Mouse (Mus musculus): ENCODE results near the gene Rsad2. TPM values are rescaled to one million over a fixed set of nuclear protein-coding genes. Genes with fewer than 3 reads are reported as not detected.

Gene Rsad2
- total and polyA plus RNA-seq, 2 experiments from 2014 or later = 1.1 to 1.7 TPM

DNA sequence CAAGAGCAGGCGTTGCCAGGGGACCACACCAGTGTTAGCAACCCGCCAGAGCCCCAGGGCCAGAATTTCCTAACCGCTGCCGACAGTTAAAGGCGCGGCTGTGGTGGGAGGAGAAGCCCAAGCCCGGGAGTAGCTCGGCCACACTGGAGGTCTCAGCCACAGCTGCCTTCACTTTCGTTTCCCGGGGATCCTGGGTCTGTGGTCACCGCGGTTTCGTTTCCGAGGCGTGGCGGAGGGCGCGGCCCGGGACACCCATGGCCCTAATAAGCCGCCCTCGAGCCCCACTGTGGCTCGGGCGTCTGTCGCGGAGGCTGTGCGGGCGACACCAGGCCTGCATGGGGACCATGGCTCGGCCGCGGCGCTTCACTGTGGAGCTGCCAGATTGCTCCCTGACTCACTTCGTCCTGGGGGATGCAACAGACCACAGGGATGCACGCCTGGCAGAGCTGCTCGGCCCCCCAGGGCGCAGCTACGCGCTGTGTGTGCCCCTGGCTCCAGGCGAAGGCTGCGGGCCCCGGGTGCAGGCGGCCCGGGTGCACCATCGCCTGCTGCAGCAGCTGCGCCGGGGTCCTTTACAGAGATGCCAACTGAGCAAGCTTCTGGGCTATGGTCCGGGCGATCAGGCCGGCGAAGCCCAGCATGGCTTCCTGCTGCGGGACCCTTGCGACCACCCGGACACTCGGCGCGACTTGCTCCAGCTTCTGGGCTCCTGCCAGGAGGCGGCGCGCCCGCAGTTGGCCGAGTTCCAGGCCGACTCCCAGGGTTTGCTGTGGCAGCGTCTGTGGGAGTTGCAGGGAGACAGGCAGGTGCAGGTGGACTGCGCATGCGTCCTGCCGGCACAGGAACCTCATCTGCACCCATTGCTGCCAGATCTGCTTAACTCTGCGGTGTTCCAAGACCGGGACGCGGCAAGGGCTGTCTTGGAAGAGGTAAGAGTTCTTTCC lies 13.1 kb upstream of the Rsad2 start, which contains the start of gene Cmpk2:
TSS of gene Cmpk2 (plus strand) at position 107 of the 944 bp plus-strand sequence.
- ATAC-seq (peak; percentile 86), DNase-seq (peak; percentile 92)
- H3K9ac ChIP-seq = peak within 1 kb of the TSS; percentile 84
- H3K9me3 ChIP-seq (ENCODE audit: low read length) = no peaks in the 10 kb centered on the region
- H3K4me3 ChIP-seq (ENCODE audit: low read depth, low read length) = peak within 1 kb of the TSS; percentile 51
- peak within 1 kb of the TSS; percentile 91 for H3K27ac ChIP-seq (ENCODE audit: low read depth, low read length)
- no peaks in the 10 kb centered on the region for H3K36me3 ChIP-seq (ENCODE audit: insufficient read depth)
- H3K4me2 ChIP-seq (ENCODE audit: low read depth) = peak within 1 kb of the TSS; percentile 98
- peaks cover 10% of the 10 kb centered on the region; the same call in 1 of the 2 replicates for H3K4me1 ChIP-seq (ENCODE audit: insufficient read depth)
- 2% methylated on average over 68 of the region's 69 CpGs for WGBS
- H3K27me3 ChIP-seq (ENCODE audit: insufficient read depth, low read length) = no peaks in the 10 kb centered on the region
- TF ChIP-seq CTCF (IDR thresholded peaks at IDR 0.05; ENCODE audit: low read depth) = peak; percentile 25; the same call in 1 of the 2 replicates

DNA sequence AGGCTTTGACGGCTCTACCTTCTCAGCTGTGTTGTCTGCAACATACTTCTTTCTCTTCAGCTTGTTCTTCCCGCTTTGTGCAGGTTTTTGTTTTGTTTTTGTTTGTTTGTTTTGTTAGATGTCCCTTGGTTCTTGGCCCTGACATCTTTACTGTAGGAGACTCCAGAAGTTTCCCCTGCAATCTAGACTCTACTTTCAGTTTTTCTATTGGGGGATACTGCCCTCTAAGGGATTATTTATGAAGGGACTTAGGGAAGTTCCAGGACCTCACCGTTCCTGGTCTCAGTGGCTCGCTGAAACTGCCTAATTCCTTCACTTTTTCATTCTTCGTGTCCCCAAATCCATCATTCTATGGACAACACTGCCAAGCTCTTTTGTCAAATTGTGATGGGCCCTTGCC lies 9.3 kb upstream of the Rsad2 start:
- no peak for TF ChIP-seq CTCF (IDR thresholded peaks at IDR 0.05; ENCODE audit: low read depth)
- 73% methylated on average over 5 of the region's 5 CpGs for WGBS
- no peak for ATAC-seq

DNA sequence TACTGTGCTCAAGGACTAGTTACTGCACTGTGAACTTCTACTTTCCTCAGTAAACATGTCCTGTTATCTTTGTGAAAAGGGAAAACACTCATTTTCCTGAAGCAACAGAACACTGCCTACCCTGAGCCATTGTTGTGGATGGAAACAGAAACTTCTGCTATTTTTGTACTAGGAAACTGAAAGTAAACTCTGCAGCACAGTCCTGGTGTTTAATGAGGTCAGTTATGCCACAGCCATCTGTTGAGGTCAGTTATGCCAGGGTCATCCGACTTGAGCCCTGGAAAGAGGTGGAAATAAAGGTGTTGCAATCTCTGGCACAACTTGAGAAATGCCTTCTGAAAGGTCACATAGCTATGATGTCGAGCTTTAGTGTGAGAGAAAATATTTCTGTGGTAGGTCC lies 3.8 kb upstream of the Rsad2 start:
- no peak overlapping the region for H3K27ac ChIP-seq (ENCODE audit: low read depth, low read length)
- DNase-seq = no peak
- no peak overlapping the region for H3K9ac ChIP-seq
- H3K9me3 ChIP-seq (ENCODE audit: low read length) = no peaks in the 10 kb centered on the region
- H3K36me3 ChIP-seq (ENCODE audit: insufficient read depth) = no peaks in the 10 kb centered on the region
- H3K27me3 ChIP-seq (ENCODE audit: insufficient read depth, low read length) = no peaks in the 10 kb centered on the region
- no peak overlapping the region for H3K4me3 ChIP-seq (ENCODE audit: low read depth, low read length)
- no peaks in the 10 kb centered on the region for H3K4me1 ChIP-seq (ENCODE audit: insufficient read depth)
- H3K4me2 ChIP-seq (ENCODE audit: low read depth) = no peak overlapping the region
- TF ChIP-seq CTCF (IDR thresholded peaks at IDR 0.05; ENCODE audit: low read depth) = no peak
- ATAC-seq = no peak
- WGBS = 72% methylated on average over 2 of the region's 2 CpGs

More for the DNA sequence above, 9.3 kb upstream of the Rsad2 start:
- H3K27me3 ChIP-seq (ENCODE audit: insufficient read depth, low read length) = no peaks in the 10 kb centered on the region
- no peak overlapping the region for H3K4me2 ChIP-seq (ENCODE audit: low read depth)
- no peak overlapping the region for H3K9ac ChIP-seq
- no peak overlapping the region for H3K27ac ChIP-seq (ENCODE audit: low read depth, low read length)
- no peak for DNase-seq
- H3K4me3 ChIP-seq (ENCODE audit: low read depth, low read length) = no peak overlapping the region
- H3K9me3 ChIP-seq (ENCODE audit: low read length) = no peaks in the 10 kb centered on the region
- H3K36me3 ChIP-seq (ENCODE audit: insufficient read depth) = no peaks in the 10 kb centered on the region
- H3K4me1 ChIP-seq (ENCODE audit: insufficient read depth) = peaks cover 7% of the 10 kb centered on the region; the same call in 1 of the 2 replicates

DNA sequence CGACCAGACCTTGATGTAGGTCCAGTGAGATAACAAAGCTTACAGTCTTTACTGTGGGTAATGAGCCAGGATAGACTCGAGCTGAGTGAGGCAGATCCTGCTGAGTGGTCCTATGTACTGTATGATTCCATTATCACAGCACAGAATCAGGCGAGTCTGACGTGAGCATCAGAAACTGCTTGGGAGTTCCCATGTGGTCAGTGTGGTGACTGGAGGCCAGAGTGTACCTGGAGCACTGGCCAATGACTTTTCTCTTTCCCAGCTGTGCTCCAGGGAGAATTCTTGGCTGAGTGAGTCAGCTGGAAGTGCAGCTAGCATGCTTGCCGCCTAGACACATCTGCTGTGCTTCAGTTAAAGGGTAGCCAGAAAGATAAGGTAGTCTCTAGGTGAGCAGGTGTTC lies 1.6 kb downstream of the Rsad2 start:
- Histone ChIP-seq H3K27ac (ENCODE audit: low read depth, low read length) (no peak overlapping the region), H3K9me3 (ENCODE audit: low read length) (no peaks in the 10 kb centered on the region), H3K4me1 (ENCODE audit: insufficient read depth) (no peaks in the 10 kb centered on the region), H3K9ac (no peak overlapping the region), H3K4me2 (ENCODE audit: low read depth) (no peak overlapping the region), H3K27me3 (ENCODE audit: insufficient read depth, low read length) (no peaks in the 10 kb centered on the region), H3K4me3 (ENCODE audit: low read depth, low read length) (no peak overlapping the region), H3K36me3 (ENCODE audit: insufficient read depth) (no peaks in the 10 kb centered on the region)
- WGBS = 42% methylated on average over 5 of the region's 5 CpGs
- no peak for TF ChIP-seq CTCF (IDR thresholded peaks at IDR 0.05; ENCODE audit: low read depth)
- DNase-seq (no peak), ATAC-seq (no peak)

DNA sequence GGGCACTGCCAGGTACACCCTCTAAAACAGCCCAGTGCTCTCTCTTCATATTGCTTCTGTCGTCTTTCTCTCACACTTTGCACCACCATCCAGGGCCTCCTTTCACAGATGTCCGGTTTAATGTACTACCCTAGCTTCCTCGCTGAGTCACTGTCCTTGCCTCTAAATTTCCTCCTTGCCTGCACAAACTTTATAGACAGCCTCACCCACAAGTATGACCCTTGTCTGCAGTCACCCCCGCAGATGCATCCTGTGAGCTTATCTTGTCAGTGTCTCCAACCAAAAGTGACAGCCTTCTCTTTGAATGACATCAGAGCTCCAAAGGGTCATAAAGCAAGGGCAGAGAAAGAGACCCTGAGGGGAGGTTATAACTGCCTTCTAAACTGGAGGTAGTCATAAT lies 3.3 kb downstream of the Rsad2 start:
- ATAC-seq = no peak
- Histone ChIP-seq H3K9ac (no peak overlapping the region), H3K4me1 (ENCODE audit: insufficient read depth) (no peaks in the 10 kb centered on the region), H3K4me3 (ENCODE audit: low read depth, low read length) (no peak overlapping the region), H3K4me2 (ENCODE audit: low read depth) (no peak overlapping the region), H3K27ac (ENCODE audit: low read depth, low read length) (no peak overlapping the region), H3K36me3 (ENCODE audit: insufficient read depth) (no peaks in the 10 kb centered on the region), H3K9me3 (ENCODE audit: low read length) (no peaks in the 10 kb centered on the region), H3K27me3 (ENCODE audit: insufficient read depth, low read length) (no peaks in the 10 kb centered on the region)
- DNase-seq = no peak
- TF ChIP-seq CTCF (IDR thresholded peaks at IDR 0.05; ENCODE audit: low read depth) = no peak
- WGBS = 77% methylated on average over 4 of the region's 4 CpGs

DNA sequence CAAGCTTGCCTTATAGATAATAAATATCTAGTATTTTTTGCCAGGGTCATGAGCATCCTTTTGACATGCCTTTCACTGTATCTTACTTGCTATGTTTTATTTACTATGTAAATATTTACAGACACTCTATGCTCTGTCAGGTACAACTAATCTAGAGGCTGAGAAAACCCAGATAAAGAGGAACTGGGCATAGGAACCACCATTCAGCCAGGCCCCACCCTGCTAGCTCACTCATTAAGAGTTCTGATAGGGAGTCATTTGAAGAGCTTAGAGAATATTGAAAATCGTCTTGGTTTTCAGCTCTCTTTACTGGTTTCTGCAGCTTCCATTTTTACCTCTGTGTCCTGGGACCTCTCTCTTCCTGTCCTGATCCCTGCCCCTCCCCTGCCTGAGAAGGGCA lies 5.1 kb downstream of the Rsad2 start:
- DNase-seq (no peak), ATAC-seq (no peak)
- no peak for TF ChIP-seq CTCF (IDR thresholded peaks at IDR 0.05; ENCODE audit: low read depth)
- Histone ChIP-seq H3K4me2 (ENCODE audit: low read depth) (no peak overlapping the region), H3K36me3 (ENCODE audit: insufficient read depth) (no peaks in the 10 kb centered on the region), H3K9ac (no peak overlapping the region), H3K27me3 (ENCODE audit: insufficient read depth, low read length) (no peaks in the 10 kb centered on the region), H3K4me3 (ENCODE audit: low read depth, low read length) (no peak overlapping the region), H3K4me1 (ENCODE audit: insufficient read depth) (no peaks in the 10 kb centered on the region), H3K27ac (ENCODE audit: low read depth, low read length) (no peak overlapping the region), H3K9me3 (ENCODE audit: low read length) (no peaks in the 10 kb centered on the region)
- 48% methylated on average over 1 of the region's 1 CpGs for WGBS

DNA sequence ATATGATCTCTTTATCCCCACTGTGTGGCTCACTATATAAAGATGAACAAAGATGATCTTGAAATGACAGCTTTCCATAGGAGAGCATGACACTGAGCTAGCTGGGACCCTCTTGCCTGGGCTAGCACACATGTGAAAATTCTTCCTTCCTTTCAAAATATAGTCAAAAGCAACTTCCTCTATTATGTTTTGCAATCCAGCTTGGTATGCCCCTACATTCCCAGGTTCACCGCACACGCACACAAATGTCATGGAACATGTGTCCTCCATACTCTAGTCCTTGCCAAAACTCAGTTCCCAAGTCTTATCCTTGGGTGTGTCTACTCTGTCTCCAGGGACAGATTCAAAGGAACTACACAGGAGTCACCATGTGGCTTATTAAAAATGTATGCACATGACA lies 6.8 kb downstream of the Rsad2 start:
- no peaks in the 10 kb centered on the region for H3K36me3 ChIP-seq (ENCODE audit: insufficient read depth)
- TF ChIP-seq CTCF (IDR thresholded peaks at IDR 0.05; ENCODE audit: low read depth) = no peak
- no peak for ATAC-seq
- no peaks in the 10 kb centered on the region for H3K9me3 ChIP-seq (ENCODE audit: low read length)
- 95% methylated on average over 2 of the region's 2 CpGs for WGBS
- no peaks in the 10 kb centered on the region for H3K27me3 ChIP-seq (ENCODE audit: insufficient read depth, low read length)
- no peak overlapping the region for H3K4me3 ChIP-seq (ENCODE audit: low read depth, low read length)
- no peak for DNase-seq
- no peak overlapping the region for H3K27ac ChIP-seq (ENCODE audit: low read depth, low read length)
- H3K4me1 ChIP-seq (ENCODE audit: insufficient read depth) = no peaks in the 10 kb centered on the region
- no peak overlapping the region for H3K9ac ChIP-seq
- H3K4me2 ChIP-seq (ENCODE audit: low read depth) = no peak overlapping the region

All from forebrain, postnatal 0 days (tissue).